In the genomic region with DNA sequence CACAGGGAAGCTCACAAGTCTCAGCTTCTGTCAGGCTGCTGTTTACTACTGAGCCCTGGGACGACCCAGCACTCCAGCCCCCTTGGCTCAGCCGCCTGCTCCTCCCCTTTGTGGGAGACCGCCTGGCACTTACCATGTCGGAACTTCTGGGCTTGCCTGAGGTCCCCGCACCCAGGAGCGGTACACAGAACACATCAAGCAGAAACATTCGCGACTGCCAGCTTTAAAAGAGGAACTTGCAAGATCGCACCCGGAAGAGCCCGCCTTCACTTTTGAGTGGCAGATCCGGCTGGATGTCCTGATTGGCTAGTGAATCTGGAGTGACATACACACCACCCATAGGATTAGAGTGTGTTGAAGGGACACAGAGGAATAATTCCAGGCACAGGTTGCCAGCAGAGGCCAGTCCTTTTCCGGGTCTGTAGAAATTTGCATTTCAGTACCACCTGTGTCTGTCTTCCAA, we compare ENCODE assay signal across 8 mouse cellular contexts. TPM values are rescaled to one million over a fixed set of nuclear protein-coding genes. Genes with fewer than 3 reads are reported as not detected.
DNase-seq lines count a peak whose midpoint lies in the region; ATAC-seq and TF ChIP-seq lines count a peak whose summit lies in the region.

A gene (minus strand): TSS at position 274 of the 463 bp plus-strand sequence.

- TF ChIP-seq CTCF in kidney, adult 2 months (conservative IDR thresholded peaks at IDR 0.05; ENCODE audit: insufficient read depth, insufficient read length, low read depth, low read length): no peak
- TF ChIP-seq CTCF in spleen, adult 2 months (IDR thresholded peaks at IDR 0.05; ENCODE audit: extremely low read depth, insufficient read depth, insufficient read length, insufficient replicate concordance): no peak

- H3K9ac ChIP-seq in embryonic facial prominence, embryonic 13.5 days: peak within 1 kb of the TSS; percentile 84
- H3K9ac ChIP-seq in limb, embryonic 12.5 days (replicated peaks): peak within 1 kb of the TSS; percentile 82
- peak within 1 kb of the TSS; percentile 70 for H3K9ac ChIP-seq in midbrain, embryonic 15.5 days

- peak; percentile 96 for ATAC-seq in embryonic facial prominence, embryonic 13.5 days (ENCODE audit: insufficient number of reproducible peaks, insufficient read depth, low FRiP score, low TSS enrichment, low read depth)
- ATAC-seq in limb, embryonic 12.5 days (ENCODE audit: insufficient number of reproducible peaks, insufficient read depth, low FRiP score, low TSS enrichment, low read depth): peak; percentile 100
- ATAC-seq in midbrain, embryonic 15.5 days (replicated peaks): peak; percentile 100

- peak; percentile 89 for DNase-seq in 3134 (ENCODE audit: extremely low read depth, insufficient read length, low spot score)
- peak; percentile 83 to 84 for DNase-seq in adrenal gland, postnatal 36 days
- DNase-seq in heart, adult 18-20 months: peak; percentile 91 to 93
- DNase-seq in kidney, adult 2 months: peak; percentile 95
- DNase-seq in spleen, adult 2 months (ENCODE audit: low read depth in 1 of 2, low spot score in 2 of 2): peak; percentile 82 to 87

- no peaks in the 10 kb centered on the region for H3K27me3 ChIP-seq in embryonic facial prominence, embryonic 13.5 days
- no peaks in the 10 kb centered on the region for H3K27me3 ChIP-seq in kidney, adult 2 months (replicated peaks; ENCODE audit: control insufficient read depth, insufficient read depth, low read length)
- no peaks in the 10 kb centered on the region for H3K27me3 ChIP-seq in limb, embryonic 12.5 days
- H3K27me3 ChIP-seq in midbrain, embryonic 15.5 days (replicated peaks): no peaks in the 10 kb centered on the region
- H3K27me3 ChIP-seq in spleen, adult 2 months (ENCODE audit: control insufficient read depth, insufficient read depth, low read length): no peaks in the 10 kb centered on the region

- peak within 1 kb of the TSS; percentile 79 for H3K27ac ChIP-seq in embryonic facial prominence, embryonic 13.5 days
- H3K27ac ChIP-seq in kidney, adult 2 months (ENCODE audit: insufficient read depth, low read depth, low read length): peak within 1 kb of the TSS; percentile 51; the same call in 1 of the 2 replicates
- H3K27ac ChIP-seq in limb, embryonic 12.5 days: peak within 1 kb of the TSS; percentile 82
- peak within 1 kb of the TSS; percentile 77 for H3K27ac ChIP-seq in midbrain, embryonic 15.5 days
- H3K27ac ChIP-seq in spleen, adult 2 months (ENCODE audit: insufficient read depth, low read length): peak within 1 kb of the TSS; percentile 88

- H3K36me3 ChIP-seq in embryonic facial prominence, embryonic 13.5 days: peaks cover 18% of the 10 kb centered on the region
- H3K36me3 ChIP-seq in kidney, adult 2 months (ENCODE audit: control insufficient read depth, insufficient read depth, low read length): no peaks in the 10 kb centered on the region
- H3K36me3 ChIP-seq in limb, embryonic 12.5 days: peaks cover 10% of the 10 kb centered on the region
- H3K36me3 ChIP-seq in midbrain, embryonic 15.5 days (replicated peaks): peaks cover 16% of the 10 kb centered on the region; the same call in 1 of the 2 replicates
- peaks cover 2% of the 10 kb centered on the region; the same call in 1 of the 2 replicates for H3K36me3 ChIP-seq in spleen, adult 2 months (ENCODE audit: control insufficient read depth, insufficient read depth, low read length)

- H3K4me1 ChIP-seq in embryonic facial prominence, embryonic 13.5 days: peaks cover 9% of the 10 kb centered on the region
- H3K4me1 ChIP-seq in kidney, adult 2 months (ENCODE audit: control insufficient read depth, insufficient read depth, low read length): no peaks in the 10 kb centered on the region; the same call in 1 of the 2 replicates
- H3K4me1 ChIP-seq in limb, embryonic 12.5 days (replicated peaks): peaks cover 7% of the 10 kb centered on the region
- H3K4me1 ChIP-seq in midbrain, embryonic 15.5 days: peaks cover 10% of the 10 kb centered on the region
- H3K4me1 ChIP-seq in spleen, adult 2 months (ENCODE audit: control insufficient read depth, insufficient read depth, insufficient read length): no peaks in the 10 kb centered on the region; the same call in 1 of the 2 replicates

- peak within 1 kb of the TSS; percentile 64 for H3K4me2 ChIP-seq in embryonic facial prominence, embryonic 13.5 days
- H3K4me2 ChIP-seq in limb, embryonic 12.5 days: peak within 1 kb of the TSS; percentile 63
- H3K4me2 ChIP-seq in midbrain, embryonic 15.5 days: peak within 1 kb of the TSS; percentile 52

- TF ChIP-seq POLR2A in kidney, adult 2 months (IDR thresholded peaks at IDR 0.05; ENCODE audit: low read depth, low read length): no peak
- peak; percentile 63 for TF ChIP-seq POLR2A in spleen, adult 2 months (IDR thresholded peaks at IDR 0.05; ENCODE audit: low read depth, low read length)

- WGBS in embryonic facial prominence, embryonic 13.5 days: 1% methylated on average over 13 of the region's 13 CpGs
- WGBS in kidney, adult 2 months: under 1% methylated on average over 13 of the region's 13 CpGs
- 0% methylated on average over 13 of the region's 13 CpGs for WGBS in limb, embryonic 12.5 days
- under 1% methylated on average over 13 of the region's 13 CpGs for WGBS in midbrain, embryonic 15.5 days
- under 1% methylated on average over 13 of the region's 13 CpGs for WGBS in spleen, adult 2 months

- H3K4me3 ChIP-seq in embryonic facial prominence, embryonic 13.5 days: peak within 1 kb of the TSS; percentile 76
- peak within 1 kb of the TSS; percentile 96 for H3K4me3 ChIP-seq in kidney, adult 2 months (ENCODE audit: insufficient read depth, low read depth, low read length)
- peak within 1 kb of the TSS; percentile 72 for H3K4me3 ChIP-seq in limb, embryonic 12.5 days (replicated peaks)
- peak within 1 kb of the TSS; percentile 89 for H3K4me3 ChIP-seq in midbrain, embryonic 15.5 days
- H3K4me3 ChIP-seq in spleen, adult 2 months (ENCODE audit: extremely low read depth, insufficient read depth, insufficient read length): peak within 1 kb of the TSS; percentile 77

- H3K9me3 ChIP-seq in embryonic facial prominence, embryonic 13.5 days: no peaks in the 10 kb centered on the region
- H3K9me3 ChIP-seq in limb, embryonic 12.5 days: no peaks in the 10 kb centered on the region
- no peaks in the 10 kb centered on the region for H3K9me3 ChIP-seq in midbrain, embryonic 15.5 days

RNA-seq across cellular contexts. Expression of the gene that starts here (rescaled TPM):
- total RNA-seq in adrenal gland, postnatal 36 days (2021): 1 to 10 TPM; 6.6 to 7.1 TPM
- 6.5 and 7.1 TPM in 2 replicates for polyA plus RNA-seq in embryonic facial prominence, embryonic 13.5 days (2015; fragmentation: Nextera tagmentation; extraction: Ambion mirVana)
- total RNA-seq in heart, adult 18-20 months (2021): 1 to 10 TPM; 6.5 to 6.6 TPM
- polyA plus RNA-seq in kidney, adult 2 months (2012; rRNA removed): 0.92 and 1.6 TPM in 2 replicates
- polyA plus RNA-seq in limb, embryonic 12.5 days (2016; fragmentation: Nextera tagmentation; extraction: Ambion mirVana): 5.2 and 6.6 TPM in 2 replicates
- polyA plus RNA-seq in midbrain, embryonic 15.5 days (2015; fragmentation: Nextera tagmentation; extraction: Ambion mirVana): 10.6 and 12.6 TPM in 2 replicates
- polyA plus RNA-seq in spleen, adult 2 months (2012; rRNA removed): 1.7 TPM in 2 replicates

Comparison
In these comparisons a context has a peak if more than half of its experiments do, and no peak if none do; other contexts are left out.
1. Peak in every context shown above with its lines: DNase-seq, ATAC-seq, H3K4me3 ChIP-seq and H3K27ac ChIP-seq.